Mouse (Mus musculus) ES-E14 (cell line): ENCODE results near the gene Psors1c2. TPM values are rescaled to one million over a fixed set of nuclear protein-coding genes. Genes with fewer than 3 reads are reported as not detected.

Experiments
- DNase-seq: peaks from one replicate; pipeline ENCODE4 v3.0.0-alpha.2; 2013; ENCODE audit warnings: low read depth, low spot score
- H3K27ac ChIP-seq: 2 replicates; pipeline ENCODE4 v1.5.1; 2012; ENCODE audit warnings: low read depth, mild to moderate bottlenecking, low read length, moderate library complexity, mixed read lengths; ENCODE audit not compliant: poor library complexity, insufficient read depth, severe bottlenecking
- H3K36me3 ChIP-seq: 2 replicates; pipeline ENCODE4 v1.6.1; 2012; ENCODE audit warnings: mild to moderate bottlenecking, low read length, moderate library complexity, mixed read lengths; ENCODE audit not compliant: control insufficient read depth, poor library complexity, insufficient read depth, severe bottlenecking
- H3K4me1 ChIP-seq, 2 experiments: fragments of 150-350 bp in 1 of 2; sonication (generic) in 1 of 2; 2 replicates each; pipeline ENCODE4 v1.6.1; 2012; ENCODE audit warnings: low read length in 2 of 2, mild to moderate bottlenecking in 1 of 2, mixed read lengths in 1 of 2; ENCODE audit not compliant: control insufficient read depth in 2 of 2, insufficient read depth in 2 of 2, poor library complexity in 1 of 2
- H3K4me3 ChIP-seq, 2 experiments: fragments of 150-350 bp in 1 of 2; sonication (generic) in 1 of 2; 2 replicates each; pipeline ENCODE4 v1.5.1; 2012; ENCODE audit warnings: low read length in 2 of 2, low read depth in 1 of 2, mild to moderate bottlenecking in 1 of 2, mixed read lengths in 1 of 2; ENCODE audit not compliant: insufficient read depth in 1 of 2, poor library complexity in 1 of 2, severe bottlenecking in 1 of 2
- H3K9ac ChIP-seq: 2 replicates; pipeline ENCODE4 v1.6.1; 2012; ENCODE audit warnings: low read depth, mild to moderate bottlenecking, low read length, mixed read lengths; ENCODE audit not compliant: poor library complexity, insufficient read depth, severe bottlenecking
- H3K9me3 ChIP-seq: fragments of 150-350 bp; sonication (generic); 2 replicates; pipeline ENCODE4 v1.6.1; 2012; ENCODE audit warnings: low read depth, mild to moderate bottlenecking, low read length; ENCODE audit not compliant: control insufficient read depth, insufficient read depth
- CHD2 ChIP-seq: IDR thresholded peaks from 2 replicates; pipeline ENCODE4 v1.6.1; 2014; ENCODE audit warnings: mild to moderate bottlenecking, low read depth, low read length, inconsistent platforms
- HCFC1 ChIP-seq: IDR thresholded peaks from 2 replicates; pipeline ENCODE4 v1.6.1; 2012; ENCODE audit warnings: low read length, inconsistent platforms, borderline replicate concordance; ENCODE audit not compliant: insufficient read depth
- MAFK ChIP-seq: IDR thresholded peaks from 2 replicates; pipeline ENCODE4 v1.6.1; 2014; ENCODE audit warnings: mild to moderate bottlenecking, low read depth, low read length, inconsistent platforms; ENCODE audit not compliant: insufficient read depth
- ZC3H11A ChIP-seq: IDR thresholded peaks from 2 replicates; pipeline ENCODE4 v1.6.1; 2012; ENCODE audit warnings: low read depth, mild to moderate bottlenecking, inconsistent platforms, low read length, borderline replicate concordance
- ZNF384 ChIP-seq: IDR thresholded peaks from 2 replicates; pipeline ENCODE4 v1.6.1; 2012; ENCODE audit warnings: low read depth, low read length, inconsistent platforms
- in situ Hi-C, 2 experiments: fragments of 600-800 bp; cut with MboI; formaldehyde crosslinking; loops; one replicate each; pipeline ENCODE4 v1.15.1; 2025; ENCODE audit warnings: low sequenced_read_pairs in 2 of 2, inconsistent platforms in 1 of 2; ENCODE audit not compliant: unreplicated experiment in 2 of 2
- total RNA-seq: library from RNA; depleted of rRNA; stranded (reverse); fragments of 300-350 nt; gene quantifications from 2 replicates; pipeline ENCODE4 v1.2.3, GENCODE M21; 2012

The Psors1c2 gene
- total RNA-seq, 1 experiment = 8.9 TPM

GRCm38 (mm10) chr17:35554321-35554720, 21.3 kb downstream of the Psors1c2 start:
- in situ Hi-C loops = no loop called here
- H3K9ac ChIP-seq = peak overlapping the region; percentile 79
- DNase-seq = no peak

DNA sequence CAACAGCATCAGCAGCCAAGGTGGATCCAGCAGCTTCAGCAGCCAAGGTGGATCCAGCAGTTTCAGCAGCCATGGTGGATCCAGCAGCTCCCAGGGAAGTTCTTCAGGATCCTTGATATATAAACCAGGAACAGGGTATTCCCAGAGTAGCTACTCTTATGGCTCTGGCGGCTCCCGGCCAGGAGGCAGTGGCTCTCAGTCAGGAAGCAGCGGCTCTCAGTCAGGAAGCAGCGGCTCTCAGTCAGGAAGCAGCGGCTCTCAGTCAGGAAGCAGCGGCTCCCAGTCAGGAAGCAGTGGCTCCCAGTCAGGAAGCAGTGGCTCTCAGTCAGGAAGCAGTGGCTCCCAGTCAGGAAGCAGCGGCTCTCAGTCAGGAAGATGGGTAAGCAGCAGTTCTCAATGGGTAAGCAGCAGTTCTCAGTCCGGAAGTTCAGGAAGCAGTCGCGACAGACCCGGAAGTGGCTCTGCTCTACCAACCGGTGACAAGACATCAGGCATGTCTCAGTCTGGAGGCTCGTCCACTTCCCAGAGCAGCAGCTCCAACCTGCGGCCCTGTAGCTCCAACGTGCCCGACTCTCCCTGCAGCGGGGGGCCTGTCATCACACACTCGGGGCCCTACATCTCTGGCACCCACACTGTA, 21.9 kb downstream of the Psors1c2 start:
- H3K4me1 ChIP-seq = peaks cover 0 to 27% of the 10 kb centered on the region in 2 experiments; a peak in 1 of 4 replicates
- TF ChIP-seq CHD2 = no peak
- no peak for TF ChIP-seq HCFC1
- no peak for TF ChIP-seq ZNF384
- no peak for TF ChIP-seq MAFK
- no peak for TF ChIP-seq ZC3H11A
- no peaks in the 10 kb centered on the region for H3K9me3 ChIP-seq
- DNase-seq = no peak
- no peaks in the 10 kb centered on the region for H3K36me3 ChIP-seq
- peak overlapping the region; percentile 64 for H3K27ac ChIP-seq
- peak overlapping the region; percentile 70 to 72 for H3K4me3 ChIP-seq
- in situ Hi-C loops = no loop called here
- H3K9ac ChIP-seq = peak overlapping the region; percentile 79

More at GRCm38 (mm10) chr17:35554321-35554720, 21.3 kb downstream of the Psors1c2 start:
- TF ChIP-seq ZNF384 (peak; percentile 90), HCFC1 (no peak)
- H3K4me3 ChIP-seq = peak overlapping the region; percentile 70 to 72
- H3K4me1 ChIP-seq = peaks cover 0 to 32% of the 10 kb centered on the region in 2 experiments; a peak in 1 of 4 replicates
- H3K9me3 ChIP-seq = no peaks in the 10 kb centered on the region
- no peaks in the 10 kb centered on the region for H3K36me3 ChIP-seq
- H3K27ac ChIP-seq = 0 out of 2 replicates have a peak overlapping the region, but pooled peaks have one; percentile 64

DNA sequence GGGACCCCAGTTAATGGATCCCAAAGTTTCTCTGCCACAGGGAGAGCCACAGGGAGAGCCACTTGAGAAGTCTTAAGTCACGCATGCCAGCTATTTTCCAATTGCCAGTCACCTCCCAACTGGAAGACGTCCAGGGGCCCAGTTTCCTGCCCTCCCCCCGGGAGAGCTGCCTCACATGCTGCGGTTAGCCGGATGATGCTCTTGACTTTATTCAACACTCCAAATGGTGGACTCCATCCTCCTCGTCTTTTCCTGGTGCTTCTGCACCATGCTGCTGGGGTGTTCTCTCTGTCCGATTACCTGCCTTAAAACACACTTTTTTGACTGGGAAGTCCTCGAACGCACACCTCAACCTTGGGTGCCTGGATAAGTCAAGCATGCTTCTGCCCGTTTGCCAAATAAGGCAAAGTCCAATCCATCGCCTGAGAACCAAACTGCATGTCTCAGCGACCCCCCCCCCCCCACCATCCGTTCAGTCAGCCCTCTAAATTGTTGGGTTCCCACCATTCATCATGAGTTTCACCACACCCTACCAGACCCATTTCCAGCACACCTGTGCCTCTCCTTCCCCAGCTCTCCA, 23.3 kb downstream of the Psors1c2 start:
- no peaks in the 10 kb centered on the region for H3K36me3 ChIP-seq
- DNase-seq = no peak
- no peak overlapping the region for H3K27ac ChIP-seq
- in situ Hi-C loops = no loop called here
- TF ChIP-seq ZNF384 = no peak
- no peak for TF ChIP-seq MAFK
- TF ChIP-seq HCFC1 = no peak
- TF ChIP-seq ZC3H11A = no peak
- no peak for TF ChIP-seq CHD2
- no peak overlapping the region for H3K4me3 ChIP-seq
- no peak overlapping the region for H3K9ac ChIP-seq
- peaks cover 0 to 21% of the 10 kb centered on the region in 2 experiments; a peak in 1 of 4 replicates for H3K4me1 ChIP-seq
- no peaks in the 10 kb centered on the region for H3K9me3 ChIP-seq

GRCm38 (mm10) chr17:35556812-35557211, 23.8 kb downstream of the Psors1c2 start:
- TF ChIP-seq CHD2 = no peak
- no peak for TF ChIP-seq HCFC1
- TF ChIP-seq ZNF384 = peak; percentile 89
- in situ Hi-C loops = no loop called here
- Histone ChIP-seq H3K27ac (no peak overlapping the region), H3K36me3 (no peaks in the 10 kb centered on the region), H3K9me3 (no peaks in the 10 kb centered on the region), H3K9ac (no peak overlapping the region), H3K4me1 (peaks cover 0 to 21% of the 10 kb centered on the region in 2 experiments; a peak in 1 of 4 replicates), H3K4me3 (no peak overlapping the region)
- no peak for DNase-seq
